Mouse (Mus musculus) right cerebral cortex, adult 18-20 months (tissue): ENCODE measurements at regions not wholly inside any gene's neighbourhood (a gene's known extent, or its start where the extent isn't known, plus 50 kb on each side); places are given as distances from the start of the nearest gene placed in this dataset.

ENCODE experiments used
- DNase-seq: peaks from one replicate; pipeline ENCODE4 v3.0.0; 2022; ENCODE audit warnings: mixed read lengths

DNA sequence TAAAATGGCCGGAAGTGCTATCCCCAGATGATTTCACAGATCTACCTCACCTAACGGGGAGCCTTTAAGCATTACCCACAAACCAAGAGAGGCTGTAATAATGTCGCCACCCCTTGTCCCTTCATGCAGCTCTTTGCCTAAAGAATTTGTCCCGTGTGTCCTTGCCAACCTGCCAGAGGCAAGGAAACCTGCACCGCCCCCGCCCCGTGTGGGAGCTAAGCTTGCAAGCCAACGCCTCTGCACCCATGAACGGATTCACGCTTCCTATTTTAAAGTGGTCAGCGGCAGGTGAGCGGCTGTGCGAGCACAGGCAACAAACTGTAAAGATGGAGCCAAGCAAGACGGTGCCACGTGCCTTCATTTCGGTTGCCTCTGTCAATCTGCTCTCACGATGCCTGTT, 63.1 kb downstream of the Gm11011 start:
- no peak for DNase-seq

DNA sequence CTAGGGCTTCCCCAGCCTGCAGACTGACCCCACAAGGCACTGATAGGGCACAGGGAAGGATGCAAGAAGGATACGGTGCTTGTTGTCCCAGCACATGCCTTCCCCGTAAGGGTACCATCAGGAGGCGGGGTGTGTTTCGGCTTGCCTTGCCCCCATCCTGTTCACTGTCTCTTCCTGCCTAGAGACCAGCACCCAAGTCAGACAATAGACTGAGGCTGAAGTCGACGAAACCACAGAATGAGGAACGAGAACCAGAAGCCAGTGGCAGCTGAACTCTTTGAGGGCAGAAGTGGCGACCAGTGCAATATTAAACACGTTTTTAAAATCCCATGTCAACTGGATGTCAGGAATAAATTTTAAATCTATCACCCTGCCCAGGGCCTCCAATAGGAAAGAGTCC, 67.6 kb downstream of the Gm11011 start:
- no peak for DNase-seq

DNA sequence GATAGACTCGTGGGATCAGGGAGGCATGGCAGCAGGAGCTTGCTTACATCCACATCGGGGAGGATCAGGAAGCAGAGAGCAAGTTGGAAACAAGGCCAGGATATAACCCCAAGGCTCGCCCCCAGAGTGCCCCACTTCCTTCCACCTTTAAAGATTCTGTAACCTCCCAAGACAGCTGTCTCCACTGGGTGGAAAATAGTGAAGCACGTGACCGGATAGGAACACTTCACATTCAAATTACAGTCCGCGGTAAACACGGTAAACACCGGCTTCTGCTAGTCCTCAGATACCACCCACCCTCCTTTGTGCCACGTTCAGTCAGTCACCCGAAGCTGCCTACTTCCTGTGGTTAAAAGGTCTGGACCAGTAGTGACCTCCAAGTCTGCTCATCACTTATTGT, 72.2 kb downstream of the Gm11011 start:
- DNase-seq = no peak

DNA sequence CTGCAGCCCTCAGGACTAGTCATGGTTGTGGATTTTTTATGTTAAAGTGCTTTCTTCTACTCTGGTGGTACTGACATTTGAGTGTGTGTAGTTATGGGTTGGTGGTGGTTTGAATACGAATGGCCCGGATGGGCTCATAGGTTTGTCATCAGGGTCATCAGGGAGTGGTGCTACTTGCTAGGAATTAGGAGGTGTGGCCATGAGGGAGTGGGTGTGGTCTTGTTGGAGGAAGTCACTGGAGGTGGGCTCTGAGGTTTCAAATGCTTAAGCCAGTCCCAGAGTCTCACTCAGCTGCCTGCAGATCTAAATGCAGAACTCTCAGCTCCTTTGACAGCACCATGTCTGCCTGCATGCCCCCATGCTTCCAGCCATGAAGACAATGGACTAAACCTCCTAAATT, 76.8 kb downstream of the Gm11011 start:
- DNase-seq = no peak

DNA sequence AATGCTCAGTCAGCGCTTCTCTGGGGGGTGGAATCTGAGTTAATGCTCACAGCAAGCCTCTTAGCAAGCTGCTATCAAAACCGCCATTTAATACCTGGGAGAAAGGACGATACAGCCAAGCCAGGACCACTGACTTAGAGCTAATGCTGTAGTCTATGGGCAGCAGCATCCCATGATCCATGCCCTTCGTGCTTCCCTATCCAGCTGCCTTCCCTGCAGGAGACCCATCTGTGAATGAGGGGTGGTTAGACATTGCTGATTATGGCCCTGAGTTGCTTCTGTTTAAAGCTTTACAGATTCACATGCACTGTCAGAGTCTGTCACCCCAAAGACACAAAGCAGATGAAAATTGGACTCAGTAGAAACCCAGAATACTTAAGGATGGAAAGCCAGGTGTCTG, 78.1 kb downstream of the Gm11011 start:
- DNase-seq = no peak

DNA sequence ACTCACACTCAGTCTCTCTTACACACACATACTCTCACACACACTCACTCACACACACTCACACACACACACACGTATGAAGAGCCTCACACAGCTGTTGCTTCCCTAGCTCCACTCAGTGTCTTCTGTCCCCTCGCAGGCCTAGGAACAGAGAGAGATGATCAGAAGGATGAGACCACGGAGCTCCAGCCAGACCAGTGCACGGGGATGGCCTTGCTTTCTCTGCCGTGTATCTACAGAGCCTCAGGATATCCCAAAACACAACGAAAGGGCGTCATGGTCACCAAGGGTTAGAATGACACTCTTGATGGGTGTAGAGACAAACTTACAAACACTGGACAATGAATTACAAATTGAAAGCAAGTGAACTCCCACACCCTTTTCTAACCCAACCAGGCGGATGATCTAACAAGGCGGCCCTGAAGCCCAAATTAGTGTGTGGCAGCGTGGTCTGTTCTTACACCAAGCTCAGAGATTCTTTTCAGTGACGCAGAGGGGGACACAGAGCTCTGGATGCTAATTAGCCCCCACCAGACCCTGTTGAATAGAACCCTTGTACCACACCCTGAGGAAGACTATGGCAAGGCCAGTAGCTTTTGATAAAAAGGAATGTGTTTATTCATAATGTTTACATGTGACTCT, 83.0 kb downstream of the Gm11011 start:
- DNase-seq = no peak

DNA sequence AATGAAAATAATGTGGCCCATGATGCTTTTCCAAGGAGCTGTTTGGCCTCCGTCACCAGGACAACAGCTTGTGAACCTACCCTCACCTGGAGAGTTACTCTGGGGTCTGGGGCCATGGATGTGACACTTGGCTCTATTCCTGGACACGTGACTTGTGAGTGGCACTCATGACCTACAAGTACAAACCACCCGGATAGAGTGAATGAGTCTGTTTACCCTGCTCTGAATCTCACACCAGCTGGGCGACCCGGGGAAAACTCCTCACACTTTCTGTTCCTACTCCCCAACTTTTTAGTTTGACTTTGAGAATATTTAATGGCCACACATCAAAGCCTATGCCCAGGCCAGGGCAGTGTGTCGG, 84.0 kb downstream of the Gm11011 start:
- no peak for DNase-seq

DNA sequence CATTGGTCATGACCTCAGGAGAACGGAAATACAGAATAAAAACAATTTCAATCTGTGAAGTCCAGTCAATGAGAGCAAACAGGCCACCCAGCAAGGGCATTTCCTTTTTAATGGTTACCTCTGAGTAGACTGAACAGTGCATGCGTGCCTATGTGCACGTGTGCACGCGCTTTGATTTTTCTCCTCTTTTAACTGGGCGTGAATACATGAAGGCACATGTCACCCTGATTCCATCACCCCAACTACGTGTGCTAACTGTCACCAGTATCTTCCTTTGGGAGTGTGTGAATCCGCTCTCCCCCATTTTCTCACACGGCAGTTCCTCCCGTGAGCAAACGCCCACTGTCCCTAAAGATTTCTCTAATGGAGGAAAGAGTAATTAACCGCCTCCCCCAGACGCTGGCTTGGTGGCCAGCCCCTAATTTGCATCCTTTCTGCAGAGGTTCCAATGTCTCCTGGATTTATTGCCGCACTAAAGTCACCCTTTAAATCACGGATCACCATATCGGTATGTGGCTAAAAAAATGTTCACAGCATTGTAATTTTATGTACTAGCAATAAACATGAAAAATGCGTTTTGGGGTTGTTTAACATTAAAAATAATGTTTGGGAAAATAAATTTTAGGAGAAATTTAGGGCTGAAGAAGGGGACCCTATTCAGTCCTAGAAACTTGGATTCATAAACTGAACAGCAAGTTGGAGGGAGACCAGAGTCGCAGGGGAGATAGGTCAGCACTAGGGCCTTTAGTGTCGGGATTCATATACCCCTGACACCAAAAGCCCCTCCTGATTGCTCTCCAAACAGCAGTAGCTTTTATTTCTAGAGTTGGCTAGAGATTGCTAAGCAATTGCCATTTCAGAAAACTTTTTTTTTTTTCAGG, 84.6 kb downstream of the Gm11011 start:
- DNase-seq = no peak

DNA sequence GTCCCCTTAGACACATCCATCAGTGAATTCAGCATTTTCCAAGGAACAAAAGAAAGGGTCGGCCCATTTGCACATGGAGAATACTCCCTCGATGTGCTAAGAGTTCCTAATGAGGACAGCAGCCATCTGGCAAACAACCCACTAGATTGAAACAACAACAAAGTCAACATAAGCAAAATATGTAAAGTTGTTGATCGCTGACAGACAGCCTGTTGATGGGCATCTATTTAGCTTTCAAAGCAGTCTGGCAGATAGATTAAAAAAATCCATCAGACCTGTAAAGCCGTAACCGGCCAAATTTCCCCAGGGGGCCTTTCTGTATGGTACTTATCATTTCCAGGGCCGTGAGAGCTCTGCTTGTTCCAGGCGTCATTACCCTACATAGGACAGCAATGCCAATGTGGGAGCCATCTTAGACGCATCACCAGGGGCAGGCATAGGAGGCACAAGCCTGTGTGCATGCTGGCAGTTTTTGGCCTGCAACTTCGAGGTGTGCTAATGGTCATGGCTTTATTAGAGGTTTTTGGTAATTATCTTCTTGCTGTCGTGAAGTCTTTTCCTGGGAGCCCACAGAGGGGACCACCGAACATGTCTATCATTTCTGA, 85.7 kb downstream of the Gm11011 start:
- no peak for DNase-seq

DNA sequence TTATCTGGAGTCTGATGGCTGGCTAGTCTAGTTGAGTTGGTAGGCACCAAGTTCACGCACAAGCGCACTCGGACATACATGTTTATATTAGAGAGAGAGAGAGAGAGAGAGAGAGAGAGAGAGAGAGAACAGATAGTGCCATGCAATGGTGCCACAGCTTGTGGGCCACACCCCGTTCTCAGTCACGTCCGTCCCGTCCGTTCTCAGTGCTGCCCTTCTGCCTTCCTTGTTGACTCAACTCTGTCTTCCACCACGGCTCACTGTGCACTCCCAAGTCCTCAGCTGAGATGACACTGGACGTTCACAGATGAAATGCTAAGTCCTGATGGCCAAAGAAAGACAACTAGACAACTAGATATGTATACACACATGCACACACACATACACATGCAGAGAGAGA, 92.2 kb downstream of the Gm11011 start:
- no peak for DNase-seq

DNA sequence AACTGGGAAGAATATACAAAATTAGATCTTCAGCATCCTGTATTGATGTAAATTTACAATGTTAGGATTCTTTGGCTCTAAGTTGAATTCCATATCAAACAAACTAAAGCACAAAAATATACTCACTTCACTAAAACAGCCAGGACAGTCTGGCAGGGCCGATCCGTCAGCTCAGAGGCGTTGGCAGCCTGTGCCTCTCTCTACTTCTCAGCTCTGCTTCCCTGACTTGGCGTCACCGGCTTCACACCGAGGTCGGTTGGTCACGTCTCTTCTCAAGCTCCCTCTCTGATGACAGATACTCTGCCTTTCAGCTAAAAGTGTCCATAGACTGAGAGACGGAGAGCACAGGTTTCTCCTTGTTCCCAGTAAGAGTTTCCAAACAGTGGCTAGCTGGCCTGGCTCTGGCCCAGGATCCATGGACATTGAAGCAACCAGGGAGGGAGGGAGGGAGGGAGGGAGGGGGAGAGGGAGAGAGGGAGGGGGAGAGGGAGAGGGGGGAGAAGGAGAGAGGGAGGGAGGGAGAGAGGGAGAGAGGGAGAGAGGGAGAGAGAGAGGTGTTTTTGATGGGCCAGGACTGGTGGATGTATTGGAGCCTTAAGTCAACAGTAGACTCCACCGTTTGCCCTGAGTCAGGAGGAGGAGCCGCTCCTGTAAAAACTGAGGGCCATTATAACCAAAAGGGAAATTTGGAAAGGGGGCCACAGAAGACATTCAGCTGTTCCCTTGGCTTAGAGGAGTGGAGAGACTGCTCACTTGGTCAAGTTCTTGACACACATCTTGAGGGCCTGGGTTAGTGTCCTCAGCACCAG, 92.8 kb downstream of the Gm11011 start:
- no peak for DNase-seq

DNA sequence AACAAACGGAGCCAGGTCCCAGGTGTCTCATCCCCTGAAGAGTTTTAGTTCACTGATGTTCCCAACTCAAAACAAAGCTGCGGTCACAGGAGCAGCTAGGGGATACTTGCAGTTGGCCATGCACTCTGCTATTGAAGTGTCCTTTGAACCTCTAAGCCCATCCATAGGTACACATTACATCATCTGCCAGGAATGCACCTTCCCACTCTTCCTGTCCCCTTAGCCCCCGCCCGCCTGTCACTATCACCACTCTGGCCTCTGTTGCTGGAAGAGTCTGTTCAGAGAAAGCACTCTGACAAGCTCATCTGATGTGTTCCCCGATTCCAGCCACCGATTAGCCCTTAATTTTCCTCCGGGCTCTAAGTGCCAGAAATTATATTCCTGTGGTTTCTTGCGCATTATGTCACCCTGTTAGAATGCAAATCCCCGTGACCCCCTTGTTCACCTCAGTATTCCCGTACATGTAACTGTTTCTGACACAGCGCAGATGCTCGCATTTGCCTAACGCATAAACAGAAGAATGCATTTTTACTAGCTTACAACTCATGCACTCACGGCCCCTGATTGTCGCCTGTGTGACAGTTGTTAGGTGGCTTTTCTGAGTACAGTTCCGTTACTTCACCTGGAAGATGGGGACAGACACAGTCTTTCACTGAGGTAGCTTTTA, 93.8 kb downstream of the Gm11011 start:
- no peak for DNase-seq

DNA sequence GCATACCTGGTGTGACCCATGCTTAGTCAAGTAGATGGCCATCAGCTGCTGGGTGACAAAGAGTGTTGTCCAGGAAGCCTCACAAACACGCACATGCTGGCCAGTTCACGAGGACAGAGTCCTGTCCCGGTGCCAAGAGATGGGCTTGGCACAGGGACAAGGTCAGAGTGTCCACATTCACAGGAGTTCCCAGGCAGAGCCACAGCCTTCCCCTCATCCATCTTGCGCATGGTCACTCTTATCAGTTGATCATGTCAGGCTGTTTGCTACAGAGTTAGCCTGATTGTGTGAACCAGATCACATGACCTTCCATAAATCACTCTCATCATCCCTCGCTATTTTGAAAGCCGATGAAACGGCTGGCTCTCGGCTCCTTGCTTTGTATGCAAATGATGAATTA, 103.6 kb downstream of the Gm11011 start:
- no peak for DNase-seq

DNA sequence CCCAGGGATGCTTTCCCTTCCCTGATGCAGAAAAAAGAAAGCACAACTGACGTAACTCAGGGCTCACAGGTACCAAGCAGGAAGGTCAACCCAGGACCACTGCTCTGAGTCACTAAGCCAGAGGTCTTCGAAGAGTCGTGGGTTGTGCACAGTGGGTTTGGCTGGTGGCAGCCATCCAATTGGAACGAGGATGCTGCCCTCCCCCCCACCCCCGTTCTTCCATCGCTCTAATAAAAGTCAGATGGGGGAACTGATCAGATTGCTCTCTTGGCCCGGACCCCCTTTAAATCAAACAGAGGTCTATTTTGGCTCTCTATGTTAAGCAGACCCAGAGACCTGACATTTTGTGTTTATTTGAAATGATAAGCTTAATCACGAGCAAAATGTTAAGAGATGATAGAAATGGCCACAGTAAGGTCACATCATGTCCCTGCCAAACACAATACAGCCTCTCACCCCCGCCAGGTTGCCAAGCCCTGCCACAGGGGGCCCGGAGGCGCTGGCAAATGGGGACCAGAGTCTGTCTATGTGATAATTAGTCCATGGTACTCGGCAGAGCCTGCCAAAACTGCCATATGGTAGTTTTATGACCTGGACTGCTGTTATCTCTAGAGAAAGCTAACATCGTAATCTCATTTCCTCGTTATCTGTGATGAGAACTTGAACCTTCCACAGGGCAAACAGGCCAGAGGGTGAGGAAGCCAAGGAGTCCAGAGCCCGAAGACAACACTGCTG, 105.6 kb downstream of the Gm11011 start:
- DNase-seq = no peak

DNA sequence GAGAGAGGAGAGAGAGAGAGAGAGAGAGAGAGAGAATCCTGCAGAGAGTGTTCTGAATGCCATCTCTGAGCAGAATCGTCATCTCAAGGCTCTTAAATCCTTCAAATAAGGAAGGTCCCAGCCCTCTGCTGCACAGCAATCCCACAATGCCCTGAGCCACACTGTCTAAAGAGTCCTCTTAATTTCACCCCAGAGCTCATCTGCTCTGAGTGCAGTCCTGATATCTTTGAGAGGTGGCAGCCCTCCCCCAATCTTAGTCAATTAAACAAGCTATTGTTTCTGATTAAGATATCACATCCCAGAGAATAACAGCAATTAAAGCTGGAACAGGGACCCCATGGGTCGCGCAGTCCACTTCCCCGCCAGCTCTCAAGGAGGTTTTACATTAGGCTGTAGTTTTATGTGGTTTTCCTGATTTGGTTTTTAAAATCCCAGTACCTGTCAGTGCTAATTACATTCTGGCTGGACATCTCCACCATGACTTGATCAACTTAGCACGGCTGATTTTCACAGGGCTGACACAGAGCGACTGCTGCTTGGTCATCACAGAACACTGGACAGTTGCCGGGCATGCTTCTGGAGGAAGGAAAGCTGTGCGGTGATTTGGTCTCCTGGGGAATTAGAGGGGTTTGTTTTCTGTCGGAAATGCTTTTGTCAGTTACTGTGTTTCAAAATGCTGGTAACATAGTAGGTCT, 113.0 kb downstream of the Gm11011 start:
- no peak for DNase-seq

DNA sequence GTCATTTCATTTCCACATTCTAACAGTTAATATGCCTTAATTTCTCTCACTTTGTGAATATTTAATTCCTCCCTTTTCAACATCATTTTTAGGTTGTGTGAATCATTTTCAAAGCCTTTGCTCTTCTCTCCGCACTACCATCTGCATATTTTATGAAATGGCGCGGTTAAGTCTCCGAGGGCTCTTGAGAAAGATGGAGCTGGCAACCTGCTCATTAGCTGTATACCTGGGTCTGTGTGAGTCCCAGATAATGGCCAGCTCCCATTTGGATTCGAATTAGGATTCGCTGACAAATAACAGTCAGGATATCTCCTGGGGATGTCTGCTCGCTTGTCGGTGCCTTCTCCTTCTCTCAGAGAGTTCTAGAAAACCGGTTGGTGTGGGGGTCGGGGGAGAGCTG, 118.0 kb downstream of the Gm11011 start:
- no peak for DNase-seq

DNA sequence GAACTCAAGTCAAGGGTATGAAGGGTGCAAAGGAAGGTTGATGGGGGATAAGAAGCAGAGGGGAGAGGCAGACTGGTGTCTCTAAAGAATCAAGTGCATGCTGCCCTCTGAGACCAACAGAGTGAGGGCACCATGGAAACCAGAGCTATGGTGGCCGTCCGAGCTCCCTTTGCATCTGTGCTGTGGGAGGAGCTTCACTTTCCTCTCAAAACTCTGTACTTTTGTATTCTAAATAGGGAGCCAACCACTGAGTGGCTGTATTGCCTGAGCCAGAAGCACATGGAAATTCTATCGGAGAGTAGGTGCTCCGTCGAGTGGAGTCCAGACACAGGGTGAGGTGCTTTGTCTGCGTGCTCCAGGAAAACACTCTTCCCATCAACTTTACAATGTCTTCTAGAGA, 119.9 kb downstream of the Gm11011 start:
- no peak for DNase-seq

DNA sequence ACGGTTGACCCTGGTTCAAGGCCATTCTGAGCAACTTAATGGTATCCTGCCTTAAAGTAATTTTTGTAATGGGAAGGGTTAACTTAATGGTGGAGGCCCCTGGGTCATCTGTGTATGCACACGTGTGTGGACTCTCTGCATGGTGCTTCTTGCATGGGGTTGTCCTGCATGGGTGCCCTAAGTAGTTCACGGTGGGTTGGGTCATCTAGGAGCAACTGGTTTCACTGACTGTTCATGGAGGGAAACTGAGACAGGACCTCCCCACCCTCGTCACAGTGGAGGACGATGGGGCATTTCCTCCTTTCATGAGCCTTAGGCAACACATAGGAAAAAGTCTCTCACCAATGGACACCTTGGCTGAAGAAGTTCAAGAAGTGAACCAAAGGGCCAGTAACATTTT, 123.4 kb downstream of the Gm11011 start:
- no peak for DNase-seq

DNA sequence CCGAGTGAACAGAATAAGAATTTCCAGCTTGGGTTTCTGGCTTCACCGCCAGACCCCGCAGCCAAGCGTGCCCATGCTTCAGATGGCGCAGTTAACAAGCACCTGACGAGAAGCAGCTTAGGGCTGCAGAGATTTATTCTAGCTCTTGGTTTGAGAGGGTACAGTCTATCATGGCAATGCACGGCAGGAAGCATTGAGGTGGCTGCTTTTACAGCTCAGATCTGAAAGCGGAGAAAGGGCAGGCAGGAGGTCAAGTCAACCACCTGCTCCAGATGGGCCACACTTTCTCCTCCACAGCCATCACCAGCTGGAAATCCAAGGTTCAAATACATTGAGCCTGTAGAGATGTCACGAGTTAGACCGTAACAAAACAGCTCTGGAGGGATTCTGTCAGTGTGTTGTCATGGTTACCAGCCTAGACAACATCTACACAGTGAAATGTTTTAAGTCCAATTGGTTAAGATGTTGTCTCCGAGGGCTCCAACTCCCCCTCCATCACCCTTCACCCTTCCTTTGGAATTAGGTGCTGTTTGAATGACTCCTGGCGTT, 126.0 kb downstream of the Gm11011 start:
- DNase-seq = no peak

DNA sequence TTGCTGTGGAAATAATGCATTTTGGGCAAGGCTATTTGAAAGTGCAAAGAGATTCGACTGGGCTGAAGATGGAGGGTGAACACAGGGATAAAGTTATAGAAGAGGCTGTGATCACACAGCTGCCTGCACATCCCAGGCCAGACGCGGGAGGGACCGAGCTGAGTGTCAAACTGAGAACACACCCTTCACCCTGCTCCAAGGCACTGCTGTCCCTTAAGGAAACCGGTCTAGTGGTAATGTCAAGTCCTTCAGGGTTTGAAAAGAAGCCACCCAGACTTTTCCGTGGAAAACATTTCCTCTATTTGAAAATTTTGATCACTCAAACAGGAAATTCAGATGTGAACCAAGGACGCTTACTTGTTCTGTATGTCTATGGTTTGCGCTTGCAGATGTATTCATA, 134.6 kb downstream of the Gm11011 start:
- no peak for DNase-seq

DNA sequence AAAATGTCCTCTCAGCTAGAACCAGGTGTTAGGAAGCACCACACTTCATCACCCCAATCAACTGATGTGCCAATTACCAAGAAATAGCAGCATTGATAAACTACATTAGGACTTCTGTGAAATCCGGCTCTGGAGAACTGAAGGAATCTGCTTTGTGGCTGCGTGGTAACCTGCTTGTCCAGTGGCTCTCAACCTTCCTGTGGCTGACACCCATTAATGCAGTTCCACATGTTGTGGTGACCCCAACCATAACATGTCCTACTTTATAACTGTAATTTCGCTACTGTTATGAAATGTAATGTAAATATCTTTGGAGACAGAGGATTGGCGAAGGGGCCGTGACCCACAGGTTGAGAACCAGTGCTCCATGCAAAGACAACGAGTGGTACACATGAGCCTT, 136.7 kb downstream of the Gm11011 start:
- DNase-seq = no peak
